Mouse (Mus musculus) E14TG2a.4 (cell line): ENCODE measurements around the gene Abca9.

Experiments used
- H3K27me3 ChIP-seq: 2 replicates; pipeline ENCODE4 v1.6.1; 2014; ENCODE audit warnings: low read length, control low read depth; ENCODE audit not compliant: insufficient read depth
- H3K36me3 ChIP-seq: 2 replicates; pipeline ENCODE4 v1.6.1; 2014; ENCODE audit warnings: low read length, control low read depth; ENCODE audit not compliant: insufficient read depth
- H3K4me1 ChIP-seq: replicated peaks from 2 replicates; pipeline ENCODE4 v1.6.1; 2014; ENCODE audit warnings: low read depth, low read length, control low read depth
- H3K4me3 ChIP-seq: replicated peaks from 2 replicates; pipeline ENCODE4 v1.5.1; 2014; ENCODE audit warnings: mild to moderate bottlenecking, low read length
- H3K9me3 ChIP-seq: 2 replicates; pipeline ENCODE4 v1.6.1; 2014; ENCODE audit warnings: low read length, control low read depth
- CTCF ChIP-seq: conservative IDR thresholded peaks from 2 replicates; pipeline ENCODE4 v1.5.1; 2014; ENCODE audit warnings: low read length
- NANOG ChIP-seq: IDR thresholded peaks from 2 replicates; pipeline ENCODE4 v1.6.1; 2014; ENCODE audit warnings: borderline replicate concordance, low read length, mixed read lengths
- POU5F1 ChIP-seq: IDR thresholded peaks from 2 replicates; pipeline ENCODE4 v1.6.1; 2014; ENCODE audit warnings: low read length, borderline replicate concordance

Abca9 gene

GRCm38 (mm10) chr11:110167459-110168251 lies at the start of gene Abca9:
Gene Abca9, minus strand, starts transcription at chr11:110168196.
- H3K9me3 ChIP-seq, result no peaks in the 10 kb centered on the region
- no peaks in the 10 kb centered on the region for H3K36me3 ChIP-seq
- TF ChIP-seq CTCF, result no peak
- TF ChIP-seq POU5F1, result no peak
- no peak for TF ChIP-seq NANOG
- H3K4me1 ChIP-seq, result no peaks in the 10 kb centered on the region
- H3K27me3 ChIP-seq, result no peaks in the 10 kb centered on the region
- no peak within 1 kb of the TSS for H3K4me3 ChIP-seq

GRCm38 (mm10) chr11:110217118-110217517 lies 49.1 kb upstream of the Abca9 start:
- no peaks in the 10 kb centered on the region for H3K9me3 ChIP-seq
- TF ChIP-seq CTCF (no peak), NANOG (no peak), POU5F1 (no peak)
- H3K27me3 ChIP-seq, result no peaks in the 10 kb centered on the region
- H3K4me3 ChIP-seq, result no peak overlapping the region
- no peaks in the 10 kb centered on the region for H3K4me1 ChIP-seq
- H3K36me3 ChIP-seq, result no peaks in the 10 kb centered on the region

- Histone ChIP-seq H3K4me1 (no peaks in the 10 kb centered on the region), H3K36me3 (no peaks in the 10 kb centered on the region), H3K4me3 (no peak overlapping the region), H3K27me3 (no peaks in the 10 kb centered on the region), H3K9me3 (no peaks in the 10 kb centered on the region)
- no peak for TF ChIP-seq CTCF
- TF ChIP-seq POU5F1, result no peak
- no peak for TF ChIP-seq NANOG
Observed at GRCm38 (mm10) chr11:110203930-110204329, 35.9 kb upstream of the Abca9 start.

GRCm38 (mm10) chr11:110198882-110199281 lies 30.9 kb upstream of the Abca9 start:
- H3K4me3 ChIP-seq, result no peak overlapping the region
- H3K27me3 ChIP-seq, result no peaks in the 10 kb centered on the region
- no peaks in the 10 kb centered on the region for H3K36me3 ChIP-seq
- H3K4me1 ChIP-seq, result no peaks in the 10 kb centered on the region
- no peaks in the 10 kb centered on the region for H3K9me3 ChIP-seq
- TF ChIP-seq POU5F1 (no peak), CTCF (no peak), NANOG (no peak)

DNA sequence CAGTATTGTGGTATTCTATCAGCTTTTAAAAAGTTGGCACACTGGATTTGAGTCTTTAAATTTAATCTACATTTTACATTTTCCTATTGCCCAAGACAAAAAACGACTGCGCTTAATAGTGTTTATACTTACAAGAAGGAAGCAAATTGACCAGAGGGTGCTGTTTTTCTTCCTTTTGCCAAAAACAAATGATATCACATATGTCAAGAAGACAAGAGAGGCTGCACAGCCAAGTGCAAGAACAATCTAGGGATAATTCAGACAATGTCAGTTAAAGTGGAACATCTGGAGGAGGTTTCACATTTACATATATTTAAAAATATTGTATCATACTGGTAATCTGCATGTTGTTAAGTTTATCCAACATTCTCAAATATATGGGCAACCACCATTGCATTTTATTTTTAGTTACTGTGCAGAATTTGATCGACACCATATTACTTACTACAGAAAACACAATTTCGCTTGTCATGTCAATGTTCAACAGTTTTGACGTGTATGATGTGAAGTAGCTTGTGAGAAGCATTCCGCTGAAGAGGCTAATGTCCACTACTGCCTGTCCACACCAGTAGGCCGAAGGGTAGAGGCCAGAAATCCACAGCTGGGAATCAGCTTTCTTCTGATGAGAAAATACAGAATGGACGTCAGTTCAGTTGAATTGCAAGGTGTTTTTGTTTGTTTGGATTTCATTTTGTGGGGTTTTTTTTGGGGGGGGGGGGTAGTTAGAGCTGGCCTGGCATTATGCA lies 28.7 kb upstream of the Abca9 start:
- H3K4me1 ChIP-seq, result no peaks in the 10 kb centered on the region
- H3K27me3 ChIP-seq, result no peaks in the 10 kb centered on the region
- TF ChIP-seq NANOG, result no peak
- H3K9me3 ChIP-seq, result no peaks in the 10 kb centered on the region
- no peaks in the 10 kb centered on the region for H3K36me3 ChIP-seq
- no peak overlapping the region for H3K4me3 ChIP-seq

DNA sequence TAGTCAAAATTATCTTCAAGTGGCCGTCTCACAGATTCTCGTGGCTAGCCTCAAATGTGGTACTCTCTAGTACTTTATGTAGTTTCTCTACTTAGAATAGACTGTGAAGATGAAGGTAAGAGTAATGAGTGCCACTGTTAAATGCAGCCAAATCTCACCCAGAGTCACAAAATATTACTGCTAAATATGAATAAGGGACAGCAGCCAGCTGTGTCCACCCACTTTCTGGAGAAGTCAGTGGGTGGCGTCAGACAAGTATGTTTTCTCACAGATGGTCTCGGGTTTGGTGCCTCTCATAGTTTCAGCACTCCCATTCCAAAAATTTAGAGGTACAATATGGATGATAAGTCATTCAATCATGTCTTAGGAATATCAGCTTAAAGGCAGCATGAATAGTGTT lies 27.3 kb upstream of the Abca9 start:
- H3K27me3 ChIP-seq, result no peaks in the 10 kb centered on the region
- H3K9me3 ChIP-seq, result no peaks in the 10 kb centered on the region
- H3K4me1 ChIP-seq, result no peaks in the 10 kb centered on the region
- H3K4me3 ChIP-seq, result no peak overlapping the region
- no peaks in the 10 kb centered on the region for H3K36me3 ChIP-seq
- TF ChIP-seq NANOG (no peak), CTCF (no peak), POU5F1 (no peak)

- no peaks in the 10 kb centered on the region for H3K36me3 ChIP-seq
- peak overlapping the region; percentile 48; the same call in 1 of the 2 replicates for H3K4me3 ChIP-seq
- H3K9me3 ChIP-seq, result no peaks in the 10 kb centered on the region
- no peaks in the 10 kb centered on the region for H3K4me1 ChIP-seq
- no peak for TF ChIP-seq CTCF
- no peak for TF ChIP-seq NANOG
- TF ChIP-seq POU5F1, result no peak
- H3K27me3 ChIP-seq, result no peaks in the 10 kb centered on the region
Observed at GRCm38 (mm10) chr11:110171212-110171611, 3.2 kb upstream of the Abca9 start.

DNA sequence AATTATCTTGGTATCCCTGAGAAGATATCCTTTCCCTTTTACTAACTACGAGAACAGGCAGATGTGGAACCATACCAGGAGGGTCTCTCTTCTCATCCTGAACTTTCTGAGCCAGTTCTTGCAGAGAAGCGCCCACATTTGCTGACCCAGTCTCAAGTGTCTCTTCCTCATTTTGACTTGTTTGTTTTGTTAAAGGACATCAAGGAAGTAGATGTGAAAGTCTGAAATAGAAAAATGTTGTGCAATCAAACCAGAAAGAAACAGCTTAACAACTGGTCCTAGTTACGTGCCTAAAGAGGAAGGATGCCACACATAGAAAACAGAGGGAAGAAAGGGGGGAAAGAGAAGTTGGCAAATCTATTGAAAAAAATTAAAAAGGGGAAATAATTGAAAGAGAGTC lies 2.2 kb downstream of the Abca9 start:
- H3K27me3 ChIP-seq, result no peaks in the 10 kb centered on the region
- no peaks in the 10 kb centered on the region for H3K4me1 ChIP-seq
- no peaks in the 10 kb centered on the region for H3K36me3 ChIP-seq
- H3K9me3 ChIP-seq, result no peaks in the 10 kb centered on the region
- no peak overlapping the region for H3K4me3 ChIP-seq
- TF ChIP-seq CTCF (no peak), POU5F1 (no peak), NANOG (no peak)
